Mouse (Mus musculus) Patski (cell line): ENCODE results near the gene Neurog3. TPM values are rescaled to one million over a fixed set of nuclear protein-coding genes. Genes with fewer than 3 reads are reported as not detected.

Experiments used
- ATAC-seq: fragments of 100-300 bp; one replicate; pipeline ENCODE4 v1.8.0; 2021
- CTCF ChIA-PET: fragments of 350-600 bp; sonication (Branson Sonifier 250); formaldehyde crosslinking; loops from one replicate; lab custom pipeline; 2022; ENCODE audit warnings: inconsistent platforms; lab: Charles Lee
- POLR2A ChIA-PET: fragments of 350-600 bp; sonication (Branson Sonifier 250); formaldehyde crosslinking; loops from one replicate; lab custom pipeline; 2022; ENCODE audit warnings: antibody characterized with exemption, inconsistent platforms; lab: Charles Lee
- DNase-seq: peaks from one replicate; pipeline ENCODE4 v3.0.0-alpha.2; 2011; ENCODE audit warnings: low read depth, low spot score
- H3K27me3 ChIP-seq: fragments of 371-371 bp; one replicate; pipeline ENCODE4 v1.5.1; 2021
- CTCF ChIP-seq: fragments of 100-300 bp; IDR thresholded peaks from one replicate; pipeline ENCODE4 v1.5.1; 2021
- in situ Hi-C: fragments of 300-500 bp; cut with MboI; formaldehyde crosslinking; loops from 3 replicates; pipeline ENCODE4 v1.11.1; 2018; ENCODE audit warnings: low pct_unique_long_range_greater_than_20kb, mixed read lengths
- polyA plus RNA-seq: library from polyadenylated mRNA; unstranded; gene quantifications from one replicate; pipeline ENCODE4 v1.2.3, GENCODE M21; 2021

Gene Neurog3
- polyA plus RNA-seq, 1 experiment from 2014 or later = not detected

- peaks cover 7% of the 10 kb centered on the region for H3K27me3 ChIP-seq
- in situ Hi-C loops = loop anchor here (10.0 kb wide), 1 partner anchor 203 kb away; no protein-coding TSS in a partner anchor
- no peak for ATAC-seq
- ChIA-PET POLR2A (no interaction called here), CTCF (interaction anchor here (1.7 kb wide), 1 partner anchor 77 kb away, joined by 11 read pairs; no protein-coding TSS in a partner anchor)
- TF ChIP-seq CTCF = no peak
- no peak for DNase-seq
Measured at GRCm38 (mm10) chr10:62181701-62182100, 48.8 kb downstream of the Neurog3 start.

DNA sequence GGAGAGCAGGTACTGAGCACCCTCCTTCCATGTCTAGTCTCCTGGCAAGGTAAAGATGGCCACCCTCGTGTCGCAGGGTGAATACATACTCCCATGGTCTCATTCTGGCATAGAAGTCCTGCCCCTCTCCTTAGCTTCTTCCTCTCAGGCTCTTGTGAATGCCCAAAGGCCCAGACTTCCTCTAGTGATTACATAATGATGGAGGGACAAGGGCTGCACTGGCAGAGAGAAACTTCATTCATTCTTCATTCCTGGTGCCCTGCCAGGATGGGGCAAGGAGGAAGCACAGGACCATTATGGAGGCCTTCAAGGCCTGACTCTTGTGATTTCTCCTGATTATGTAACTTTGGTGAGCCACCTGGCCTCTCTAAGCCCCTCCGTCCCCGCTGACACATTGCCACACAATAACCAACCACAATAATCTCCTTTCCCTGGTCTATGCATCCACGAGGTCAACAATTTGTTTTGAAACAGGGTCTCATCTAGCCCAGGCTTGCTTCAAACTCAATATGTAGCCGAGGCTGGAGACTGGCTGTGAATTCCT lies 49.7 kb downstream of the Neurog3 start:
- CTCF ChIA-PET = interaction anchor here (0.7 to 1.7 kb wide), 11 partner anchors 9 to 127 kb away, joined by 3 to 11 read pairs (median 4); no protein-coding TSS in a partner anchor
- POLR2A ChIA-PET = no interaction called here
- ATAC-seq = no peak
- in situ Hi-C loops = loop anchor here (10.0 kb wide), 1 partner anchor 202 kb away; no protein-coding TSS in a partner anchor
- TF ChIP-seq CTCF = no peak
- peaks cover 5% of the 10 kb centered on the region for H3K27me3 ChIP-seq
- no peak for DNase-seq

GRCm38 (mm10) chr10:62183053-62183452 lies 50.2 kb downstream of the Neurog3 start:
- POLR2A ChIA-PET = no interaction called here
- DNase-seq (peak; percentile 59), ATAC-seq (peak; percentile 80)
- CTCF ChIA-PET = interaction anchor here (0.7 to 1.7 kb wide), 11 partner anchors 9 to 127 kb away, joined by 3 to 11 read pairs (median 4); no protein-coding TSS in a partner anchor
- peaks cover under 1% of the 10 kb centered on the region for H3K27me3 ChIP-seq
- in situ Hi-C loops = loop anchor here (10.0 kb wide), 1 partner anchor 202 kb away; no protein-coding TSS in a partner anchor
- TF ChIP-seq CTCF = no peak

Other genes with a start within 250 kb of the Neurog3 start
- gene Col13a1, start 154.0 kb upstream of the Neurog3 start, polyA plus RNA-seq = not detected
- gene Fam241b, start 10.8 kb downstream of the Neurog3 start, polyA plus RNA-seq = 13.2 TPM
- gene Tspan15, start 98.2 kb downstream of the Neurog3 start, polyA plus RNA-seq = 22.6 TPM
- gene Tacr2, start 119.3 kb downstream of the Neurog3 start, polyA plus RNA-seq = 0.08 TPM
- 240 TPM for gene Hk1, start 246.8 kb downstream of the Neurog3 start, polyA plus RNA-seq